Mouse (Mus musculus): ENCODE measurements around the gene Ttc27.

Gene Ttc27

DNA sequence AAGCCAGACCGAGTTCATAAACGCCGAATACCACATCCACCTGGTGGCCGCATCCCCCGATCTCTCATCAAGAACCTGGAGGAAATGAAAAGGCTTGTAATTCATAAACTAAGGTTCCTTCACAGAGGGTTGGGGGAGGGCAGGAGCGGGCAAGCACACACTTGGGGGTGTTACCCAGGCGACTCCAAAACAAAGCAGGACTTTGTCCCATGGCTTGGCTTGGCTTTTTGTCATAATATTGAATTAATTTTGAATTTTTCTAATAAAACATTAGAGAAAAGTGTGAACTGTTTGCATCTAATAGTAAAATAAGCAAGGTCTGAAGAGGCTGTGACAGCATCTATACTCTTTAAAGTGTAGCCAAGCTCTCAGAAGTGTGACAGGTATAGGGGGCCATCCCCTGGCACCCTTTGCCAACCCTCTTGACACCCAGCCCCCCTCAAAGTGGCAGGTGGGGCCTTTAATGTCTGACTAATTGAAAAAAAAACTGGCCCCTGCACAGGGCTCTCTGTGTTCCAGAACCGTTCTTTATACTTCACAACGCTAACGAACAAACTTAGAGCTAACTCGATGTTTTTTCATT lies 172.1 kb downstream of the Ttc27 start:
- DNase-seq = no peak

DNA sequence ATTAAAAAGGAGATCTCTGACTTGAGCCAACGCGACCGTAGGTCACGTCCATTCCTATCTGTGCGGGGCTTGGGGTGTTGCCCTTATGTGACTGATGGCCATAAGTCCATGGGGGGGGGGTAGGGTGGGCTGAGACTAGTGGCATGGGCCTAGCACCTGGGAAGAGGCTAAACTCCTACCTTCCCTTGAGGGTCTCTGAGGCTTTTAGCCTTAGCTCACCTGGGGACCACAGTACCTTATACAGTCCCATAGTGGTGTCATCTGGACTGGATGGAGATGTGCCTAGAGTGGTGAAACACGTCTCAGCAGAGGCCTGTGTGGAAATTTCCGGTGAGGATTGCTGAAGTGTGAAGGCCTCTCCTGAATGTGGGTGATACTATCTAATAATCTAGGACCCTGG lies 184.9 kb downstream of the Ttc27 start:
- DNase-seq = no peak

DNA sequence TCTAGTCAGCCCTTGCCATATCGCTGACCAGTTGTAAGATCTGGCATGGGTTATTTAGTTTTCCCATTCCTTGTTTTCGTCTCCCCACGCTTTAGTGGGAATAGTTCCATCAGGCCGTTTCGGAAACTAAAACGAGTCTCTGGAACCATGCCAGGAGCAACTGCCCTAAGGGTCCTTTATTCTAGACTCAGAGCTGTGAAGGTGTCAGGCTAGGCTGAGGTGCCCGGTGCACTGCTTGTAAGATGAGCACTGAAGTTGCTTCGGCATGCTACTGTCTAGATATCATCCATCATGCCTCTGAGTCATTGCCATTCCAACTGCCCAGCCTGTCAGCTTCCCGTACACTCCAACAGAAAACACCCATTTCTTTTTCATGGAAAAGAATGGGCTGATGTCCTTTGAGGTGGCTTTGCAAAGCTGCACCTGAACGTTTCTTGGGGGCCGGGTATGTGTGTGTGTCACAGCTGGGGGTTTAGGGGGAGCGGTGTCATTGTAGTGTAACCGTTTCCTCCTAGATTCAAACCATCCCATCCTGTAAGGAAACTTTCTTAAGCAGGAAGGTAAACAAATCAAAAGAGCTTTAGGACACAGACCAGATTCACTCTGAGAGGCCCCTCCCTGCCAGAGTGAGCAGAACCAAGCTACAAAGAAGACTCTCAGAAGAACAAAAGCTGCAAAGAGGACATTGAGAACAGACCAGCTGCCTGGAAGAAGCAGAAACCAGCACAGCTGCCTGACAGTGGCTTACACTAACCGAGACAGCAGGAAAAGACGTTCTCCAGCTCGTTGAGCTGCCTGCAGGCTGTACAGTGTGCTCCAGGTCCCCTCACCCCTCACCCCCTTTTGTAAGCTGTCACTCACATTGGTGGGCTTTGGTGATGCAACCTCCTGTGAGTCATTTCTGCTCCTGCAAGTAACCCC lies 186.1 kb downstream of the Ttc27 start:
- DNase-seq = no peak

DNA sequence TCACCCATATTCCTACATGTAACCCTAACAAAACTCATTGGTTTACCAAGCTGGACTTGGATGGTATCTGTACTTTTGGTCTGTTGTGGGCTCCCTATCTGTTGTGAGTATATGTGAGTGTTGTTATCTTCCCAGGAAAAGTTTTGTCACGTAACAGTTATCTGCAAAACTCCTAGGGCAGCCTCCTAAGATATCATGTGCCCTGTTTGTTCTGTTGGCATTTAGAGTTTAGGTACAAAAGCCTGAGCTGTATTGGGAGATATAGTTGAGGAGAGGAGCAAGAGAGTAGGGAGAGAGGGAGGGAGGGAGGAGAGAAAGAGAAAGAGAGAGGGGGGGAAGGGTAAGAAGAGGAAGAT lies 186.8 kb downstream of the Ttc27 start:
- no peak for DNase-seq

DNA sequence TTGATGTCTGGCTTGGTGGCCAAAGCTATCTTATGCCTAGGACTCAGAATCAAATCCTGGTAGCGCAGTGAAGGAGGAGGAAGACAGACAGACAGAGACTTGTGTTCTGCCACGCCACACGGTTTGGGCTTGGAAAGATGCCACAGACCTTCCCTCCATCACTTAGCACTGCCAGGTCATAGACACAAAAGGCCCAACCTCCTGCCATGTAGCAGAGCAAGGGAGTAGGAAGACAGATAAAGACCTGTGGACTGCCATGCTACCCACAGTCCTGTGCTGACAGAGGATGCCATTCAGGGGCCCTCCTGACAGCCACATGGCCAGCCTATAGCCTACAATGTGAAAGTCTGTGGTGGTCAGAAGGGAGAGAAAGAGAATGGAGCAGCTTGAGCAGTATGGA lies 187.4 kb downstream of the Ttc27 start:
- DNase-seq = no peak

DNA sequence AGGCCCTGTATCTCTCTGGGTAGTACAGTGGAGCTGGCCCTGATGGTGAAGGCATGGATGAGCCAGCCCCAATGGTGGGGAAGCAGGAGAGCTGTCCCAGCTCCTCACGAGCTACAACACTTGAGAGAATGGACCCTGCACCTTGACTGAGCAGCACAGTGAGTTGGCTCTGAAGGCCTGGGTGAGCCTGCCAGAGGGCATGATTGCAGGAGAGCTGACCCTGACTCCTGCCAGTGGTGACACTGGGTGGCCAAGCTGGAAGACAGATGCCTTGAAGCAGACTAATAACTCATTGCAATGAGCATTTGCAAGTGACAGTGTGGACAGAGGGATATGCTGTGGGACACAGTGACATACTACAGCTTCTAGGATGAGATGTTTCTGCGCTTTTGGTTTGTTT lies 195.5 kb downstream of the Ttc27 start:
- DNase-seq = no peak

Measured in right cerebral cortex, postnatal 25 days (tissue).